Mouse (Mus musculus): ENCODE measurements at regions not wholly inside any gene's neighbourhood (a gene's known extent, or its start where the extent isn't known, plus 50 kb on each side); places are given as distances from the start of the nearest gene placed in this dataset.

- ATAC-seq: no peak
- TF ChIP-seq CTCF (IDR thresholded peaks at IDR 0.05): no peak
- POLR2A ChIA-PET: interaction anchor here (0.6 kb wide), 1 partner anchor 9 kb away, joined by 3 read pairs; no protein-coding TSS in a partner anchor
- peaks cover 15% of the 10 kb centered on the region for H3K27me3 ChIP-seq
- no peak for DNase-seq (ENCODE audit: low read depth, low spot score)
- CTCF ChIA-PET: no interaction called here
- in situ Hi-C loops (cut with MboI; ENCODE audit: low pct_unique_long_range_greater_than_20kb): no loop called here
Measured at GRCm38 (mm10) chr16:28015276-28015897, 626.7 kb downstream of the Ccdc50 start.

GRCm38 (mm10) chr16:28018311-28018710, 629.6 kb downstream of the Ccdc50 start:
- ChIA-PET POLR2A (no interaction called here), CTCF (no interaction called here)
- in situ Hi-C loops (cut with MboI; ENCODE audit: low pct_unique_long_range_greater_than_20kb): no loop called here
- DNase-seq (ENCODE audit: low read depth, low spot score): no peak
- ATAC-seq: no peak
- no peak for TF ChIP-seq CTCF (IDR thresholded peaks at IDR 0.05)
- peaks cover 5% of the 10 kb centered on the region for H3K27me3 ChIP-seq

- peaks cover 8% of the 10 kb centered on the region for H3K27me3 ChIP-seq
- in situ Hi-C loops (cut with MboI; ENCODE audit: low pct_unique_long_range_greater_than_20kb): no loop called here
- DNase-seq (ENCODE audit: low read depth, low spot score) (no peak), ATAC-seq (no peak)
- TF ChIP-seq CTCF (IDR thresholded peaks at IDR 0.05): no peak
- ChIA-PET CTCF (no interaction called here), POLR2A (no interaction called here)
Measured at GRCm38 (mm10) chr16:28038954-28039353, 650.3 kb downstream of the Ccdc50 start.

GRCm38 (mm10) chr16:28043046-28043445, 654.4 kb downstream of the Ccdc50 start:
- ChIA-PET CTCF (no interaction called here), POLR2A (no interaction called here)
- no peak for TF ChIP-seq CTCF (IDR thresholded peaks at IDR 0.05)
- H3K27me3 ChIP-seq: peaks cover 9% of the 10 kb centered on the region
- ATAC-seq (no peak), DNase-seq (ENCODE audit: low read depth, low spot score) (no peak)
- in situ Hi-C loops (cut with MboI; ENCODE audit: low pct_unique_long_range_greater_than_20kb): no loop called here

DNA sequence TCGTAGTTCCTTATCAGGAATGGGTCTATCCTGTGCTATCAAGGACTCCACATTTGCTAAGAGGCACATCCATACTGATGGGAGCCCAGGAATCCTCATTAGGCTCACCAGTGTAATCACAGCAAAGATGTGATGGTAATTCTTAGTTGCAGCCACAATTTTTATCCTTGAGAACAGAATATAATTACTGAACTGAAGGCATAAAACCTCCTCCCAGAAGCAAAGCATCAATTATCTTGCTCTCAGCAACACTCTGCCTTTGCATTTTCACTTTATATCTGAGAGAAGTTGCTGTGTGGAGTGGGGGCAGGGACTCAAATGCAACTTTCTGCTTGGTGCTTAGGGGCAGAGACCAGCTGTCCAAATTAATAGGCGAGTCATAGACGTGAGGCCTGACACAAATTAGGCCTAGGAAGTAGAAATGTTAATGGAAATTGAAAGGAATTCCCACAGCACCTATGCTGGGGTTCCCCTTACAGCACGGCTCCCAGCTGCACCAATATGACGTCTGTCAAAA, 676.2 kb downstream of the Ccdc50 start:
- in situ Hi-C loops (cut with MboI; ENCODE audit: low pct_unique_long_range_greater_than_20kb): no loop called here
- ATAC-seq (no peak), DNase-seq (ENCODE audit: low read depth, low spot score) (no peak)
- CTCF ChIA-PET: no interaction called here
- POLR2A ChIA-PET: no interaction called here
- TF ChIP-seq CTCF (IDR thresholded peaks at IDR 0.05): no peak
- H3K27me3 ChIP-seq: peaks cover 35% of the 10 kb centered on the region

GRCm38 (mm10) chr16:28082891-28083649, 669.8 kb downstream of the Fgf12 start:
- in situ Hi-C loops (cut with MboI; ENCODE audit: low pct_unique_long_range_greater_than_20kb): no loop called here
- no peak for TF ChIP-seq CTCF (IDR thresholded peaks at IDR 0.05)
- DNase-seq (ENCODE audit: low read depth, low spot score): no peak
- ChIA-PET POLR2A (no interaction called here), CTCF (no interaction called here)
- ATAC-seq: no peak
- H3K27me3 ChIP-seq: peaks cover 1% of the 10 kb centered on the region

DNA sequence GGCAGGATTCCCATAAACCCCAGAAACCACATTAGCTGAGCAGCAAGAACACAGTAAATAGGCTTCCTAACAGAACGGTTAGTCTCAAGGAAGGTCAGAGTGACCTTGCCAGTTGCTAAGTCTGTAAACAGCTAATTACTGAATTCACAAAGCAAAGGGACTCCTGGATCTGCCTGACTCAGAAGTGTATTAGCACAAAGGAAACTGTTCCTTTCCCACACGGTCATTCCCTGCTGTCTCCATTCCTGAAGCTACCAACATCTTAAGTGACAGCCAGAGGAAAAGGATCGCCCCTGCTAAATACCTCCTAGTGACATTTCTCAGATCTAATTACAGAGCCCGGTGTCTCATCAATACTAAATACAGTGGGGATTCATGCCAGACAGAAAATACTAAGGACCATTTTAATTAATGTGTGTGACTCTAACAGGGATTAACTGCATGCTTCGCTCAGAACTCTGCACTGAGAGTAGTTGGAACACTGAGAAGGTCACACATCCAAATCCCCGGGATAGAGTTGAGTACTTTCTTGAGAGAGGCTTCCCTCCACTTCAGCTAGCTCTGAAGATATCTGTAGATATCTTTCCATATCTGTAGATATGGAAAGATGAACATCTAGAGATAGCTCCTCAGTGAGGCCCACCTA, 663.3 kb downstream of the Fgf12 start:
- peaks cover 3% of the 10 kb centered on the region for H3K27me3 ChIP-seq
- in situ Hi-C loops (cut with MboI; ENCODE audit: low pct_unique_long_range_greater_than_20kb): no loop called here
- DNase-seq (ENCODE audit: low read depth, low spot score): no peak
- ATAC-seq: no peak
- TF ChIP-seq CTCF (IDR thresholded peaks at IDR 0.05): no peak
- ChIA-PET POLR2A (no interaction called here), CTCF (no interaction called here)

- DNase-seq (ENCODE audit: low read depth, low spot score): no peak
- ChIA-PET POLR2A (no interaction called here), CTCF (no interaction called here)
- H3K27me3 ChIP-seq: peaks cover 8% of the 10 kb centered on the region
- TF ChIP-seq CTCF (IDR thresholded peaks at IDR 0.05): no peak
- in situ Hi-C loops (cut with MboI; ENCODE audit: low pct_unique_long_range_greater_than_20kb): no loop called here
- no peak for ATAC-seq
Measured at GRCm38 (mm10) chr16:28104255-28105076, 648.4 kb downstream of the Fgf12 start.

- H3K27me3 ChIP-seq: peaks cover 8% of the 10 kb centered on the region
- ChIA-PET POLR2A (no interaction called here), CTCF (no interaction called here)
- no peak for DNase-seq (ENCODE audit: low read depth, low spot score)
- TF ChIP-seq CTCF (IDR thresholded peaks at IDR 0.05): no peak
- ATAC-seq: no peak
- in situ Hi-C loops (cut with MboI; ENCODE audit: low pct_unique_long_range_greater_than_20kb): no loop called here
Measured at GRCm38 (mm10) chr16:28105085-28105484, 647.8 kb downstream of the Fgf12 start.

DNA sequence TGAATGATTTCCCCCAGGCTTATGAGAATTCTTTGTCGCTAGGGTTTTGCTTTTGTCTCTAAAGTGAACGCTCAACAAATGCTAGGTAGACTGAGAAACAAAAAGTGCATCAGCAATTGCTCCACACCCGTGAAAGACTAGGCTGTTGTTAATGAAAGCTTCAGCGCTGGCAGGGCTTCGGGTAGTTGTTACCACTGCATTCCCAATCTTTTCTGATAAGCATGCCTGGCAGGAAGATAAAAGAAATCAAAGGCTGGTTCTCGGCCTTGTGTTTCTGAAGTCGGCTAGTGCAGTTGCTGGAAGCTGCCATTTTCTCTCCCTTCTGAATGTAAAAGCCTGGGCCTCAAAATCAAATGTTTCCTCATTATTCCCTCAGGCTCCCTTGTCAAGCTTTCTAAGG, 647.0 kb downstream of the Fgf12 start:
- CTCF ChIA-PET: no interaction called here
- TF ChIP-seq CTCF (IDR thresholded peaks at IDR 0.05): no peak
- in situ Hi-C loops (cut with MboI; ENCODE audit: low pct_unique_long_range_greater_than_20kb): no loop called here
- POLR2A ChIA-PET: no interaction called here
- H3K27me3 ChIP-seq: peaks cover 8% of the 10 kb centered on the region
- DNase-seq (ENCODE audit: low read depth, low spot score) (no peak), ATAC-seq (no peak)

All from Patski (cell line).